Mouse (Mus musculus) cerebellum, postnatal 14 days (tissue): Measurements from ENCODE around the gene Fhdc1.
A peak's percentile ranks its signal among the peaks of the same experiment; 100 is the strongest.

Experiments
- DNase-seq, 2 experiments: peaks; one replicate each; pipeline ENCODE4 v3.0.0; 2021; ENCODE audit warnings: mixed read lengths in 2 of 2

The Fhdc1 gene

GRCm38 (mm10) chr3:84472955-84473354, 7.3 kb downstream of the Fhdc1 start:
- DNase-seq = no peak

GRCm38 (mm10) chr3:84472527-84472926, 7.7 kb downstream of the Fhdc1 start:
- DNase-seq = peak in 1 of 2 experiments; percentile 18

GRCm38 (mm10) chr3:84471146-84471545, 9.1 kb downstream of the Fhdc1 start:
- no peak for DNase-seq

- no peak for DNase-seq
These were observed 12.1 kb downstream of the Fhdc1 start for GRCm38 (mm10) chr3:84468111-84468453.

- no peak for DNase-seq
These were observed 12.7 kb downstream of the Fhdc1 start for GRCm38 (mm10) chr3:84467419-84468110.

- peak in 1 of 2 experiments; percentile 28 for DNase-seq
These were observed 14.3 kb downstream of the Fhdc1 start for GRCm38 (mm10) chr3:84465822-84466500.

GRCm38 (mm10) chr3:84461687-84462086, 18.5 kb downstream of the Fhdc1 start:
- DNase-seq = no peak

- no peak for DNase-seq
These were observed 19.3 kb downstream of the Fhdc1 start for GRCm38 (mm10) chr3:84460952-84461351.

GRCm38 (mm10) chr3:84460499-84460898, 19.7 kb downstream of the Fhdc1 start:
- DNase-seq = no peak

GRCm38 (mm10) chr3:84455733-84456417, 24.4 kb downstream of the Fhdc1 start:
- DNase-seq = peak; percentile 29 to 38

- DNase-seq = no peak
These were observed 29.6 kb downstream of the Fhdc1 start for GRCm38 (mm10) chr3:84450651-84451050.

GRCm38 (mm10) chr3:84449015-84449414, 31.2 kb downstream of the Fhdc1 start:
- no peak for DNase-seq

GRCm38 (mm10) chr3:84447803-84448202, 32.4 kb downstream of the Fhdc1 start:
- no peak for DNase-seq

- DNase-seq = no peak
These were observed 34.4 kb downstream of the Fhdc1 start for GRCm38 (mm10) chr3:84445838-84446237.

- no peak for DNase-seq
These were observed 37.3 kb downstream of the Fhdc1 start for GRCm38 (mm10) chr3:84442890-84443289.

- peak; percentile 48 to 61 for DNase-seq
These were observed 40.6 kb downstream of the Fhdc1 start for GRCm38 (mm10) chr3:84439431-84440210.

GRCm38 (mm10) chr3:84438840-84439239, 41.4 kb downstream of the Fhdc1 start:
- DNase-seq = no peak

- peak; percentile 31 to 50 for DNase-seq
These were observed 42.1 kb downstream of the Fhdc1 start for GRCm38 (mm10) chr3:84438118-84438517.

- DNase-seq = no peak
These were observed 43.3 kb downstream of the Fhdc1 start for GRCm38 (mm10) chr3:84436947-84437346.

GRCm38 (mm10) chr3:84435288-84436043, 44.8 kb downstream of the Fhdc1 start:
- peak; percentile 59 to 79 for DNase-seq

GRCm38 (mm10) chr3:84432797-84433445, 47.3 kb downstream of the Fhdc1 start:
- no peak for DNase-seq

GRCm38 (mm10) chr3:84431257-84431656, 49.0 kb downstream of the Fhdc1 start:
- no peak for DNase-seq
